Mouse (Mus musculus): ENCODE results near the gene Scgb2b7.
"Not testable (repeated sequence)": the region's sequence is repeated elsewhere in the genome, so short reads cannot be mapped to it uniquely, and the experiment has no call there.

Gene Scgb2b7

DNA sequence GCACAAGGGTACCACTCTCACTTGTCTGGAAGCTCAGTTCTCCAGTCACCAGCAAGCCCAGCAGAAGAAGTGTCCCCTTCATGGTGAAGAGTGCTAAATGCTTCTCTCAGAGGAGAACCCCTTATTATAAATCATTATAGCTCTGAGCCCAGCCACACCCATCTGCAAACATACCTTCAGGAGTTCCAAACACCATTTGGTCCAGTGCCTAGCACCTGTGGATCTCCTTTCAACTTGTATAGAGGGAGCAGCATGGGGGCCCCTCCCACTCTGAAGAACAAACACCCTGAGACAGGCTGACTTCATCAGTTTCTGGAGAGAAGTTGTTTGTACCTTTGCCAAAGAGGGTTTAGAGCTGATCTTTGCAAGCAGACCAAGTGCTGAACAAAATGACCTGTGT lies at the start of gene Scgb2b7:
TSS of gene Scgb2b7 (minus strand) at position 101 of the 400 bp plus-strand sequence.
- not testable (repeated sequence) for DNase-seq (ENCODE audit: low read depth, low spot score)

DNA sequence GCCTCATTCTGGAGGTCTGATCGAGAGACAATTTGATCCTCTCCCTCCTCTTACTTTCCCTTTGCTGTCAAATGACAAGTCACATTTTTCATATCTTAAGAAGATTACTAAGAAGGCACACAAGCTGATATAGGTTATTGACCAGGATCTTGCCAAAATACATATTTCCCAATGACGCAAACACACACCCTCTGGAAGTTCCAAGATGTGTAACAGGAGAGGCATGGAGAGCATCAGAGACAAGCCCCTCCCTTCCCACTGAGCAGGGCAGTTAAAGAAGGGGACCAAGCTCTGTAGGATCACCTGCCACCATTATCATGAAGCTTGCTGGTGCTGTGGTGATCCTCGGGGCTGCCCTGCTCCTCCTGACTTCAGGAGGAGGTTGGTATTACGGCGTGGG lies 6.8 kb upstream of the Scgb2b7 start, which contains the start of gene Scgb1b7:
TSS of gene Scgb1b7 (plus strand) at position 301 of the 400 bp plus-strand sequence.
- DNase-seq (ENCODE audit: low read depth, low spot score), result not testable (repeated sequence)
